Mouse (Mus musculus) right cerebral cortex, postnatal 25 days (tissue): ENCODE results near the gene 1700017D01Rik.
"Not testable (repeated sequence)": the region's sequence is repeated elsewhere in the genome, so short reads cannot be mapped to it uniquely, and the experiment has no call there.

Source experiments
- DNase-seq: peaks from one replicate; pipeline ENCODE4 v3.0.0; 2022

The 1700017D01Rik gene

DNA sequence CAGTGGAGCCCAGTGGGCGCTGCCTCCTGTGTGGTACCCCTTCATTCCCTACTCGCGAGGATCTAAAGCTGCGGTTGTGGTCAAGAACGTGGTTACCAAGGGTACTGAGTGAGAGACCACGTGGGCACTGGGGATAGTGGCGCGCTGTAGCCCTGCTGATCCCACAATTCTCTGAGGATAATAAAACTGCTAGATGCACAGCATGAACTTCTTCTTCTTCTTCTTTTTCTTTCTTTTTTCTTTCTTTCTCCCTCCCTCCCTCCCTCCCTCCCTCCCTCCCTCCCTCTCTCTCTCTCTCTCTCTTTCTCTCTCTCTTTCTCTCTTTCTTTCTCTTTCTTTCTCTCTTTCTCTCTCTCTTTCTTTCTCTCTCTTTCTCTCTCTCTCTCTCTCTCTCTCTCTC, at the start of gene 1700017D01Rik:
Gene 1700017D01Rik, minus strand, starts transcription at position 101 of the 400 bp plus-strand sequence.
- DNase-seq, result not testable (repeated sequence)

DNA sequence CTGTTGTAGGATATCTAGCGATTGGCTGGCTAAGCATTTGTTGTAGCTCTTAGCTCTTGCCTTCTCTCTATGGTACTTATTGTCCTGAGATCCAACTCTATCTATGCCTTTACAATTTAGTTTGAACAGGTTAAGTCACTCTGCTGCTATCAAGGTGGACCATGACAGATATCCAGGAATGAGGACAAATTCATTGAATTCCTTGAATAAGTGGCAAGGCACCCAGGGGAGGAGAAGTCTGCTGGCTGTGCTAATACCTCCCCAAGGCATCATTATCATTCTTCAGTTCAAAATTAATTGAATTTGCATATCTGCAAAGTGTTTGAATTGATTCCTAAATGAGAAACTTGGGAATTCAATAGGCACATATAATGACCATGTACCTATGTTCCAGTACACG, 46.8 kb upstream of the 1700017D01Rik start:
- no peak for DNase-seq

- DNase-seq, result no peak
Measured at GRCm38 (mm10) chr19:11165172-11165571, 34.5 kb upstream of the 1700017D01Rik start, which contains the start of gene 1700025F22Rik. TSS of gene 1700025F22Rik (minus strand) at chr19:11165320.

DNA sequence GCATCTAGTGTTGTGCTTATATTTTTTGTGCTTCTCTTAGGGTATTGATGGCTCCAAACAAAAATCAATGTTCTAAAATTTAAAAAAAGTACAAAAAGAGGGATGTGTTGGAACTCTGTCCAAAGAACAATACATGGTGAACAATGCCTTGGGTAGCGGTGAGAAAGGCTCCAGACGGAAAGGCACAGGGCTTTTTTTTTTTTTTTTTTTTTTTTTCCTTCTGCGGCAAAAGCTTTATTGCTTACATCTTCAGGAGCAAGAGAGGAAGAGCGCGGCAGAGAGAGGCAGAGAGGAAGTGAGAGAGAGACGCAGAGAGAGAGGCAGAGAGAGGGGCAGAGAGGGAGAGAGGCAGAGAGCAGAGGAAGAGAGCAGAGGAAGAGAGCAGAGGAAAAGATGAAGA, 27.2 kb upstream of the 1700017D01Rik start:
- DNase-seq, result not testable (repeated sequence)

DNA sequence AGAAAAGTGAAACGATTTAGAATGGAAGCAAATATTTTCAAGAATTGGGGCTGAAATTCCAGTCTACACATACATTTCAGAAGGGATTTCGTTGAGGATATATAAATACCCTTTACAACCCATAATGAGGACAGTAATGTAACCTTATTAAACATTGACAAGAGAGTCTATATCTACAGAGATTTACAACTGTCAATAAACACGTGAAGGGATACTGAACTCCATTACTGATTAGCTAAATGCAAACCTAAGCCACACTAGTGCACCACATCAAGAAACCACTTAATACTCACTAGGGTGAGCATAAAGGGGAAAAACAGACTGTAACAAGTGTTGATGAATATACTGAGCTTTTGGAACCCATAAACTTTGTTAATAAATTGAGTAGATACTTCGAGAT, 4.7 kb upstream of the 1700017D01Rik start:
- DNase-seq, result no peak

- DNase-seq, result no peak
Measured at GRCm38 (mm10) chr19:11134852-11135251, 4.2 kb upstream of the 1700017D01Rik start.

GRCm38 (mm10) chr19:11129702-11130101, 974 bp downstream of the 1700017D01Rik start:
- DNase-seq, result no peak

- DNase-seq, result peak; percentile 12
Measured at GRCm38 (mm10) chr19:11121016-11121420, 9.7 kb downstream of the 1700017D01Rik start.

DNA sequence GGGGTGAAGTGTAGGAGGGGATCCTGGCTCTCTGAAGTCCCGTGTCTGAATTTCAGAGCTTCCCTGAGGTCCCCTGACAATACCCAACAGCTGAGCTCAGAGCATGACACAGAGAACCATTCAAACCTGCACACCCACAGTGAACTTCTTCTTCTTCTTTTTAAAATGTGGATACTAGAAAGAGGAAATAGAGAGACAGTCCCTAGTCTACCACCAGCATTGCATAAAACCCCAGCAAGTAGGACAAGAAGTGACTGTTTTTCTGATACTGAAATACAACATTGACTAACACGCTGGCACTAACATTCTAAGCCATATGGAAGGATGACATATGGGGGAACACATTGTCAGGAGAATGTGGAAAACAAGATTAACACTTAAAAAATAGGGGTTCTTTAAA, 11.3 kb downstream of the 1700017D01Rik start:
- no peak for DNase-seq

- DNase-seq, result no peak
Measured at GRCm38 (mm10) chr19:11107746-11108145, 22.9 kb downstream of the 1700017D01Rik start.

GRCm38 (mm10) chr19:11101880-11102279, 28.8 kb downstream of the 1700017D01Rik start:
- no peak for DNase-seq

DNA sequence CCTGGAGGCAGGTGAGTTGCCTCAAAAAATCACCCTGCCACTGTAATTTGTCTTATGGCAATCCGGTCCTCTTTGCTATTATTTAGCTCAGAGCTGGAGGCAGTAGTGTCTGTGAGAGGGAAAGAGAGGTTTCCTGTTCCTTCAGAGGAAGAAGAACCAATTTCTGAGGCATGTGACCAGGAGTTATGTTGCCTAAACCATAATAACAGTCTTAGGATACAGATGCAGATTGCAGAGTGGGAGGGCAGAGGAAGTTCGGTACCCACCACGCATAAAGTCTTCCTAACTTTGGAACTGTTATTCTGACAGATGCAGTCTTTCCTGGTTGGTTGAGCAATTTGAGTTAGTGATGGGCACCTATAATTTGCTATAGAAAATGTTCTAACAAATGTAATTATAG, 32.3 kb downstream of the 1700017D01Rik start:
- DNase-seq, result no peak

DNA sequence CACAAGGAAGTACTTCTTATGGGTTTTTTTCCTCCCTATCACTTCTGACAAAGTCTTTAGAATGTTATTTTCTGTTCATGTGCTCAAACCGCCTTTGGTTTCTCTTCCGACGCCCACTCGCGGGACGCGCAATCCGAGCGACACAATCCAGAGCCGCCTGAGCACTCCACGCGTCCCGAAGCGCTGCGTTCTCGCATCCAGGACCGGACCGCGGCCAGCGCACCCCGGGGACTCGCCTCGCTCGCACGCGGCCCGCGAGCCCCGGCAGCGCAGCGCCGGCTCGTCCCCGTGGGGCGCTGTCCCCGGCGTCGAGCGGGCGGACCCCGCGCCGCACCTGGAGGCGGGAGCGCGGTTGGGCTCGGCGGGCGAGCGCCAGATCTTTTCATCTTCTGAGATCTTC, 38.5 kb downstream of the 1700017D01Rik start:
- peak; percentile 8 for DNase-seq

GRCm38 (mm10) chr19:11080934-11081333, 49.7 kb downstream of the 1700017D01Rik start, which contains the start of gene Ms4a8a:
TSS of gene Ms4a8a (minus strand) at chr19:11081102.
- no peak for DNase-seq

GRCm38 (mm10) chr19:11070364-11070763, 60.3 kb downstream of the 1700017D01Rik start:
- no peak for DNase-seq

DNA sequence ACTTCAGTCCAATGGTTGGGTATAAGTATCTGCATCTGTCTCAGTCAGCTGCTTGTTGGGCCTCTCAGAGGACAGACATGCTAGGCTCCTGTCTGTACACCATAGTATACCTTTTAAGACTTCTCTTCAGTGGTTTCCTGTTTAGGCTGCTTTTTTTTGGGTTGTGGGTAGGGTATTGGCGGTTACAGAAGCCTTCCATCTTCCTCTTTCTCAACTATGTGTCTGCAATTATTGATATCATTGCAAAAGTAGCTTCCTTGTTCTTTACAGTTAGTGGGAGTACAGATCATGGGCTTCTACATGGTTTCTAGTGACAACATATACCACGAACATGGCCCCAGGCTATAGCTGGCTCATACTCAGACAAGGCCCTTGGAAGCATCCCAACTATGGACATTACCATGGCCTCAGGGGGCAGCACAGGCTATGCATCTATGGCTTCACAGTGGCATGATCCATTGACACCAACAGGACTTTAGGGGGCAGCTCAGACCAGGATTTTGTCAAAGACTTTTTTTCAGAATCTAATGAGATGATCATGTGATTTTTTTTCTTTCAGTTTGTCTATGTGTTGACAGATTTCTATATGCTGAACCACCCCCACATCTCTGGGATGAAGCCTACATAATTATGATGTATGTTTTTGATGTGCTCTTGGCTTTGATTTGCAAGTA, 65.3 kb downstream of the 1700017D01Rik start:
- DNase-seq, result no peak

- DNase-seq, result no peak
Measured at GRCm38 (mm10) chr19:11060900-11061299, 69.8 kb downstream of the 1700017D01Rik start.

- no peak for DNase-seq
Measured at GRCm38 (mm10) chr19:11059967-11060366, 70.7 kb downstream of the 1700017D01Rik start.

- DNase-seq, result not testable (repeated sequence)
Measured at GRCm38 (mm10) chr19:11055700-11056099, 75.0 kb downstream of the 1700017D01Rik start.

DNA sequence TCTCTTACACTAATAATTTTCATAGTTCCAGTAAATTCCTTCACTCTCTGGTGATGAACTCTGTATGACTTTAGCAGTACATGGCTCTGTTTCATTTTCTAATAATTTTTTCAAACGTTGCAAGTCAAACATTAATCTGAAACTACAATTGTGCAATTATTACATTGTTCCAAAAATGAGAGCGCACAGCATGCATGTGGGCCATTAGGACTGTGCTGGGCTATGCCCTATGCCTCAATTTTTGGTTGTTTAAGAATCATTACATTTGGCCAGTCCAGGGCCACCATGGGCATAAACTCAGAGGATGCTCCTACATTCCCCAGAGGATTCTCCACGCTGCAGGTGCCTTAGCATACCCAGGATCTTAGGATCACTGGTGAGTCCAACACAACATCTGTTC, 77.4 kb downstream of the 1700017D01Rik start:
- DNase-seq, result no peak

- no peak for DNase-seq
Measured at GRCm38 (mm10) chr19:11052877-11053276, 77.8 kb downstream of the 1700017D01Rik start.

GRCm38 (mm10) chr19:11050286-11050685, 80.4 kb downstream of the 1700017D01Rik start:
- no peak for DNase-seq

DNA sequence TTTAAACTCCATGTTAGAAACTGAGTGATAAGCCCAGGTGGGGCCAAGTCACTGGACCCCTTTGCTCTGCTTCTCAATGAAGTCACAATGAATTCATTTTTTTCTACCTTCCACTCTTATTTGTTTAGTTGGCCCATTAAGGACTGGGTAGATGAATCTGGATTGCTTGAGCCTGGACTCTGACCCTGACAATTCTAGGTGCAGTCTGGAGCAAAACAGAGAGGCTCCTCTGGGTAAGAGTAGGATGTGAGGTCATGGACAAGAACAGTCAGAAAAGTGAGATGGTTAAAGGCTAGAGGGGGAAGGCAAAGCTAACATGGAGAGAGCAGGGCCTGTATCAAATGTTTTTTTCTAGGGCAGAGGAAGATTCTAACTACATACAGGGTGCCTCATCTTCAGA, 81.2 kb downstream of the 1700017D01Rik start:
- no peak for DNase-seq

GRCm38 (mm10) chr19:11048503-11048902, 82.2 kb downstream of the 1700017D01Rik start:
- no peak for DNase-seq

DNA sequence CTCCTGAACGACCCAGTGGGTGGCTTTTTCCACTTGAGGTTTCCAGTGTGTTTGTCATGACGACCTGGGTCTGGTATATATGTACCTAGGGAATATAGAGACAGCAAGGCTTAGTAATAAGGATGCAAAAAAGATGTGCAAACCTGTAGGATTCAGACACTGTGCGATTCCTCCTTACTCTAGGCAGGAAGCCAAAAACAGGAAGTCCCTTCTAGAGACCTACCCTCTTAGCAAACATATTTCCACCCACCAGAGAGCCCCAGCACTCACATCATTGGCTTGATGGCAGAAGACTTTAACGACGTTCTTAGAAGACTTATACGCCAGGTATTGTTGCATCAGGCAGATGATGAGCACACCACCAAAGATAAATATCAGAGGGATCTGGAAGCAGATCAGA, 82.7 kb downstream of the 1700017D01Rik start:
- no peak for DNase-seq
